Mouse (Mus musculus) ES-E14 (cell line): ENCODE measurements around the gene Nepro. TPM values are rescaled to one million over a fixed set of nuclear protein-coding genes. Genes with fewer than 3 reads are reported as not detected.

Experiments
- DNase-seq: peaks from one replicate; pipeline ENCODE4 v3.0.0-alpha.2; 2013; ENCODE audit warnings: low read depth, low spot score
- H3K27ac ChIP-seq: 2 replicates; pipeline ENCODE4 v1.5.1; 2012; ENCODE audit warnings: low read depth, mild to moderate bottlenecking, low read length, moderate library complexity, mixed read lengths; ENCODE audit not compliant: poor library complexity, insufficient read depth, severe bottlenecking
- H3K36me3 ChIP-seq: 2 replicates; pipeline ENCODE4 v1.6.1; 2012; ENCODE audit warnings: mild to moderate bottlenecking, low read length, moderate library complexity, mixed read lengths; ENCODE audit not compliant: control insufficient read depth, poor library complexity, insufficient read depth, severe bottlenecking
- H3K4me1 ChIP-seq, 2 experiments: fragments of 150-350 bp in 1 of 2; sonication (generic) in 1 of 2; 2 replicates each; pipeline ENCODE4 v1.6.1; 2012; ENCODE audit warnings: low read length in 2 of 2, mild to moderate bottlenecking in 1 of 2, mixed read lengths in 1 of 2; ENCODE audit not compliant: control insufficient read depth in 2 of 2, insufficient read depth in 2 of 2, poor library complexity in 1 of 2
- H3K4me3 ChIP-seq, 2 experiments: fragments of 150-350 bp in 1 of 2; sonication (generic) in 1 of 2; 2 replicates each; pipeline ENCODE4 v1.5.1; 2012; ENCODE audit warnings: low read length in 2 of 2, low read depth in 1 of 2, mild to moderate bottlenecking in 1 of 2, mixed read lengths in 1 of 2; ENCODE audit not compliant: insufficient read depth in 1 of 2, poor library complexity in 1 of 2, severe bottlenecking in 1 of 2
- H3K9ac ChIP-seq: 2 replicates; pipeline ENCODE4 v1.6.1; 2012; ENCODE audit warnings: low read depth, mild to moderate bottlenecking, low read length, mixed read lengths; ENCODE audit not compliant: poor library complexity, insufficient read depth, severe bottlenecking
- H3K9me3 ChIP-seq: fragments of 150-350 bp; sonication (generic); 2 replicates; pipeline ENCODE4 v1.6.1; 2012; ENCODE audit warnings: low read depth, mild to moderate bottlenecking, low read length; ENCODE audit not compliant: control insufficient read depth, insufficient read depth
- CHD2 ChIP-seq: IDR thresholded peaks from 2 replicates; pipeline ENCODE4 v1.6.1; 2014; ENCODE audit warnings: mild to moderate bottlenecking, low read depth, low read length, inconsistent platforms
- HCFC1 ChIP-seq: IDR thresholded peaks from 2 replicates; pipeline ENCODE4 v1.6.1; 2012; ENCODE audit warnings: low read length, inconsistent platforms, borderline replicate concordance; ENCODE audit not compliant: insufficient read depth
- MAFK ChIP-seq: IDR thresholded peaks from 2 replicates; pipeline ENCODE4 v1.6.1; 2014; ENCODE audit warnings: mild to moderate bottlenecking, low read depth, low read length, inconsistent platforms; ENCODE audit not compliant: insufficient read depth
- ZC3H11A ChIP-seq: IDR thresholded peaks from 2 replicates; pipeline ENCODE4 v1.6.1; 2012; ENCODE audit warnings: low read depth, mild to moderate bottlenecking, inconsistent platforms, low read length, borderline replicate concordance
- ZNF384 ChIP-seq: IDR thresholded peaks from 2 replicates; pipeline ENCODE4 v1.6.1; 2012; ENCODE audit warnings: low read depth, low read length, inconsistent platforms
- in situ Hi-C, 2 experiments: fragments of 600-800 bp; cut with MboI; formaldehyde crosslinking; loops; one replicate each; pipeline ENCODE4 v1.15.1; 2025; ENCODE audit warnings: low sequenced_read_pairs in 2 of 2, inconsistent platforms in 1 of 2; ENCODE audit not compliant: unreplicated experiment in 2 of 2
- total RNA-seq: library from RNA; depleted of rRNA; stranded (reverse); fragments of 300-350 nt; gene quantifications from 2 replicates; pipeline ENCODE4 v1.2.3, GENCODE M21; 2012

Gene Nepro
- total RNA-seq, 1 experiment, result 39.7 TPM

DNA sequence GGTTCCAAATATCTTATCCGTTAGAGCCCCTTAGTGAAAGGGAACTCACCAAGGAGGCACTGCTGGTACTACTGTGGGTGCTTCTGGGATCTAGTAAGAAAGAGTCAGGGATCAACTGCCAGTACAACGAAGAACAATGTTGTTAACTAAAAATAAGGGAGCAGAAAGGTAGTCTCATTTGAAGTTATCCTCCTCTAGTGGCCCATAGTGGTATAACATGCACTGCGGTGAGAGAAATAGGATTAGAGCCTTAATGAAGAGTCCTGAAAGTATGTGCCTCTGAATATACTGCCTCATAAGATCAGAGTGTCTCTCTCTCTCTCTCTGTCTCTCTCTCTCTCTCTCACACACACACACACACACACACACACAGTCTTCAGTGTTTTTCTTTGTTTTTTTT is 3.6 kb upstream of the Nepro start:
- no peak overlapping the region for H3K9ac ChIP-seq
- H3K4me3 ChIP-seq, result no peak overlapping the region
- no peaks in the 10 kb centered on the region for H3K9me3 ChIP-seq
- in situ Hi-C loops, result no loop called here
- peaks cover 6% of the 10 kb centered on the region; the same call in 1 of the 2 replicates for H3K36me3 ChIP-seq
- TF ChIP-seq ZC3H11A (peak; percentile 28; the same call in 1 of the 2 replicates), CHD2 (no peak), ZNF384 (no peak)
- H3K27ac ChIP-seq, result no peak overlapping the region
- H3K4me1 ChIP-seq, result peaks cover 2 to 6% of the 10 kb centered on the region in 2 experiments; a peak in 3 of 4 replicates
- peak; percentile 53 for DNase-seq

DNA sequence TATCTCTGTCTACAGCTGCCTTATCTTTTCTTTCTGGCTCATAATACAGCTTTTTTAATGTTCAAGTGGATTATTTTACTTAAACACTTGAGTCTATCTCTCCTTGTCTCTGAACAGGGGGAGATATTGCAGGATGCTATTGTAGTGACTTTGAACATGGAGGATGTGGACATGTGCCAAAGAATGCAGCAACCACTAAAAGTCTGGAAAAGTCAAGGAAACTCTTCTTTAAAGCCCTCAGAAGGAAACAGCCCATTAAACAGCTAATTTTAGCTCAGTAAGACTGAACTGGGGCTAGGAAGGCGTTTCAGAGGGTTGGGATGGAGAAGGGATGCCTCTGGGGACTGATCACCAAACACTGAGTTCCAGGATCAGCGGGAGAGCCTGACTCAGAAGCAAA is 1.4 kb upstream of the Nepro start:
- Histone ChIP-seq H3K4me1 (peaks cover 0 to 5% of the 10 kb centered on the region in 2 experiments; a peak in 1 of 4 replicates), H3K27ac (no peak overlapping the region), H3K36me3 (peaks cover 9% of the 10 kb centered on the region; the same call in 1 of the 2 replicates), H3K9ac (no peak overlapping the region), H3K4me3 (no peak overlapping the region), H3K9me3 (no peaks in the 10 kb centered on the region)
- in situ Hi-C loops, result no loop called here
- no peak for TF ChIP-seq MAFK
- TF ChIP-seq ZC3H11A, result no peak
- no peak for TF ChIP-seq CHD2
- TF ChIP-seq ZNF384, result no peak
- TF ChIP-seq HCFC1, result no peak
- no peak for DNase-seq

DNA sequence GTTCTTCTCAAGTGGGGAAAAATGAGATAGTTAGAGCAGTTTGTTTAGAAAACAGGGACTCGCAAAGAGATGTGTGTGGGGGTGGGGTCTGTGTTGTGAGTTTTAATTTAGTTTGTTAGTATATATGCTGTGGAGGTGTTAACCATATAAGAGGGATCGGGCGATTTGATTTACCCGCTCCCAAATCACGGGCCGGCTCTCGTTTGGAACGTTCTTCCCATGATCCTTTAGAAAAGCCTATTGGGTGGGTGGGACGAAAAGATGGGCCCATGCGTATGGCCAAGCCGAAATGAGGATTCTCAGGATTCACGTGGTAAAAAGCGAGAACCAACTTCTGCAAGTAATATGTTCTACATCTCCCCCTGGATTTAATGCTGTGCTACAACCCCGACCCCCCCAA is 746 bp downstream of the Nepro start:
- H3K27ac ChIP-seq, result peak overlapping the region; percentile 91
- no peaks in the 10 kb centered on the region for H3K9me3 ChIP-seq
- H3K4me1 ChIP-seq, result peaks cover 0 to 5% of the 10 kb centered on the region in 2 experiments; a peak in 1 of 4 replicates
- H3K36me3 ChIP-seq, result peaks cover 15% of the 10 kb centered on the region
- in situ Hi-C loops, result no loop called here
- H3K4me3 ChIP-seq, result peak overlapping the region; percentile 85 to 96
- H3K9ac ChIP-seq, result peak overlapping the region; percentile 99
- peak; percentile 65 for DNase-seq
- TF ChIP-seq ZNF384 (no peak), CHD2 (peak; percentile 97)

DNA sequence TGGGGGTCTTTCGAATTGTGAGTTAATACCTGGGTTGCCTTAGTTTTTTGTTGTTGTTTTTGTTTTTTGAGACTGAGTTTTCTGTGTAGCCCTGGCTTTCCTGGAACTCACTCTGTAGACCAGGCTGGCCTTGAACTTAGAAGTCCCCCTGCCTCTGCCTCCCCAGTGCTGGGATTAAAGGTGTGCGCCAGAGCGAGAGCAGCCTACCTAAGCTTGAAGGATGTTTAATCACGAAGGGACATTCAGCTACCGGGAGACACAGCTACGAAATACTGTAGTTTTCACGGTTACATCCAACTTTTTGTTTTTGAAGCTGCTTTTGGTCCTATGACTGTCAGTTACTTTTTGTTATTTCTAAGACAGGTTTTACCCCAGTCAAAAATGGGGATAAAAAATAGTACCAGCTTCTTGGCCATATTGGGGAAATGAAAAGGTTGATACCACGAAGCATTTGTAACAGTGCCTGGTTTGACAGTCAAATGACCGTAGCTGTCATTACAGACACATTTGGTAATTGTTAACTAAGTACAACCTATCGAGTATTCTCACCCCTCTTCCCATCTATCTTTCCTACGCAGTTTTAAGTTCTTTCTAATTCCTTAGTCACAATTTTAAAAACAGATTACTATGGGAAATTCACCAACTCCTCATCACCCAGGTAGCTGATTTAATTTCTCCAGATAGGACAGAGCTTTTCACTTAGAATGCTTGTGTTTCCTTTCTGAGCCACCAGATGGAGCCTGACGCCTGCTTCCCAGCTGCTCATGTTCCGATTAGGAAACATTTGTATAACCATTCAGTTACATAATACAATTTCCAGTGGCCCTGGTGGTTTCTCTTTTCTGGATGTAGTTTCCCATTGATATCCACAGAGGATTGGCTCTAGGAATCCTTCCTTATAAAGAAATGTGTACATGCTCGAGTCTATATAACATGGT is 1.5 kb downstream of the Nepro start:
- peak overlapping the region; percentile 99 for H3K9ac ChIP-seq
- H3K4me3 ChIP-seq, result peak overlapping the region; percentile 85 to 96
- no peak for TF ChIP-seq MAFK
- no peak for TF ChIP-seq HCFC1
- peak; percentile 62; the same call in 1 of the 2 replicates for TF ChIP-seq ZC3H11A
- no peaks in the 10 kb centered on the region for H3K9me3 ChIP-seq
- in situ Hi-C loops, result no loop called here
- peaks cover 0 to 5% of the 10 kb centered on the region in 2 experiments; a peak in 1 of 4 replicates for H3K4me1 ChIP-seq
- peak; percentile 68 for DNase-seq
- H3K27ac ChIP-seq, result peak overlapping the region; percentile 91; the same call in 1 of the 2 replicates
- H3K36me3 ChIP-seq, result peaks cover 10% of the 10 kb centered on the region
